Mouse (Mus musculus) neutrophil, adult 59 days (primary cell): ENCODE measurements around the gene Mup9. TPM values are rescaled to one million over a fixed set of nuclear protein-coding genes. Genes with fewer than 3 reads are reported as not detected.

ENCODE experiments used
- total RNA-seq, 2 experiments: library from RNA; stranded (reverse); gene quantifications; 1 replicate in 1 of 2; 2 replicates in 1 of 2; pipeline ENCODE4 v1.2.4; 2023

Mup9 gene
- total RNA-seq: not detected

GRCm38 (mm10) chr4:60421852-60422251 is at the start of gene Mup9:
TSS of gene Mup9 (minus strand) at chr4:60421952.

Other genes with a start within 250 kb of the Mup9 start
- gene Mup8, start 199.4 kb downstream of the Mup9 start, total RNA-seq: not detected
- gene Mup1, start 80.0 kb upstream of the Mup9 start, total RNA-seq: not detected
- gene Mup10, start 160.2 kb upstream of the Mup9 start, total RNA-seq: not detected
- gene Mup11, start 240.5 kb upstream of the Mup9 start, total RNA-seq: not detected